Mouse (Mus musculus): ENCODE measurements around the gene Tmem164.

GRCm38 (mm10) chrX:142729482-142729881 lies 48.3 kb downstream of the Tmem164 start:
- TF ChIP-seq CTCF (IDR thresholded peaks at IDR 0.05; ENCODE audit: control insufficient read depth, insufficient read depth, insufficient read length) (no peak), CEBPB (IDR thresholded peaks at IDR 0.05; ENCODE audit: low read depth) (no peak), USF1 (IDR thresholded peaks at IDR 0.05; ENCODE audit: low read depth) (no peak), MAX (IDR thresholded peaks at IDR 0.05) (no peak), MYOG (IDR thresholded peaks at IDR 0.05; ENCODE audit: control insufficient read depth, extremely low read depth, insufficient read length) (no peak)
